Mouse (Mus musculus) cortical plate, adult 2 months (tissue): Measurements from ENCODE around the gene Irs4. TPM values are rescaled to one million over a fixed set of nuclear protein-coding genes. Genes with fewer than 3 reads are reported as not detected.

ENCODE experiments used
- H3K27ac ChIP-seq: fragments of 200-500 bp; 2 replicates; pipeline ENCODE4 v1.5.1; 2012; ENCODE audit warnings: low read length, control low read depth, inconsistent platforms; ENCODE audit not compliant: insufficient read depth
- H3K4me1 ChIP-seq: fragments of 200-500 bp; 2 replicates; pipeline ENCODE4 v1.6.1; 2011; ENCODE audit warnings: low read length; ENCODE audit not compliant: control insufficient read depth, insufficient read depth
- H3K4me3 ChIP-seq: fragments of 200-500 bp; 2 replicates; pipeline ENCODE4 v1.5.1; 2011; ENCODE audit warnings: mild to moderate bottlenecking, low read length, control low read depth; ENCODE audit not compliant: insufficient read depth
- CTCF ChIP-seq: fragments of 200-500 bp; IDR thresholded peaks from 2 replicates; pipeline ENCODE4 v1.5.1; 2011; ENCODE audit warnings: mild to moderate bottlenecking, control low read depth, low read length; ENCODE audit not compliant: insufficient read depth; ENCODE audit errors: extremely low read depth
- POLR2A ChIP-seq: fragments of 200-500 bp; IDR thresholded peaks from 2 replicates; pipeline ENCODE4 v1.6.1; 2011; ENCODE audit warnings: mild to moderate bottlenecking, low read length, control low read depth; ENCODE audit not compliant: insufficient read depth; ENCODE audit errors: extremely low read depth
- polyA plus RNA-seq: library from polyadenylated mRNA; depleted of rRNA; stranded (reverse); fragments of >200 nt; gene quantifications from 2 replicates; pipeline ENCODE4 v1.2.3, GENCODE M21; 2012; rRNA removed

Gene Irs4
- polyA plus RNA-seq, result 0.06 and 0.17 TPM in 2 replicates

- TF ChIP-seq CTCF (no peak), POLR2A (no peak)
- no peaks in the 10 kb centered on the region for H3K4me1 ChIP-seq
- H3K4me3 ChIP-seq, result 0 out of 2 replicates have a peak within 1 kb of the TSS, but pooled peaks have one; percentile 11
- H3K27ac ChIP-seq, result no peak within 1 kb of the TSS
These were observed at the start of gene Irs4 for GRCm38 (mm10) chrX:141724937-141725918. TSS of gene Irs4 (minus strand) at chrX:141725263.

DNA sequence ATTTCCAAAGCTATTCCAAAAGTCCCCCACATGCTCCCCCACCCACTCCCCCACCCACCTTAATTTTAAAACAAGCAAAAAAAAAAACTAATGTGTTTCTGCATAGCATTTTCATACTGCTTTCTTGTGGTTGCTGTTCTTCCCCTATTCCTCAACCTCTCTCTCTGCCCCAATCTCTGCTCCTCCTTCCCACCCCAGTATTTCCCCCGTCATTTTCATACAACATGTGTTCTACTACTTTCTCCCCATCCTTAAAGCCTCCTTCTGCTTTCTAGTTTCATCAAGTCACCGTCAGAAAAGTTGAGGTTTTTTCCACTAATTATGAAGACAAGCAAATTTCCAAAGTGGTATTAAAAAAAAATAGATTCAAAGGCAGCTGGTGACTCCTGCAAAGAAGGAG lies 25.3 kb upstream of the Irs4 start:
- TF ChIP-seq POLR2A, result no peak
- no peak for TF ChIP-seq CTCF
- H3K4me3 ChIP-seq, result no peak overlapping the region
- no peak overlapping the region for H3K27ac ChIP-seq
- H3K4me1 ChIP-seq, result no peaks in the 10 kb centered on the region

DNA sequence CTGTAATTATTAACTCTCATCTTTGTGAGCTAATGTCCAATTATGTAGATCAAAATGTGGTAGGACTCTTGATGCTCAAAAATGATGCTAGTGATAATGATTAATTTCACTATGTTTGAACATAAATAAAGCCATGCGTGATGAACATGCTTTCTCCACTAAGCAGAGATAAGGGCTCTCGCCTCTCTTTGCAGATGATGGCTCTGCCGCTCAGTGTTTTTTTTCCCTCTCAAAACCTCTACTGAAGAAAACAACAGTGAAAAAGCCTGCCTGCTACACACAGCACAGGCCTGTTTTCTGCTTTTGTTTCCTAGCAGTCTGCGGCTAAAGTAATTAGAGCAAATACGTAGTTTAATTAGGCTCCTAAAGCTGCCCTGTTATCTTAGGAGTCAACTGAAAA lies 4.5 kb upstream of the Irs4 start:
- Histone ChIP-seq H3K27ac (no peak overlapping the region), H3K4me1 (no peaks in the 10 kb centered on the region), H3K4me3 (no peak overlapping the region)
- TF ChIP-seq POLR2A (no peak), CTCF (no peak)

- TF ChIP-seq POLR2A (no peak), CTCF (no peak)
- 0 out of 2 replicates have a peak overlapping the region, but pooled peaks have one; percentile 11 for H3K4me3 ChIP-seq
- no peak overlapping the region for H3K27ac ChIP-seq
- H3K4me1 ChIP-seq, result no peaks in the 10 kb centered on the region
These were observed 622 bp downstream of the Irs4 start for GRCm38 (mm10) chrX:141724391-141724891.

DNA sequence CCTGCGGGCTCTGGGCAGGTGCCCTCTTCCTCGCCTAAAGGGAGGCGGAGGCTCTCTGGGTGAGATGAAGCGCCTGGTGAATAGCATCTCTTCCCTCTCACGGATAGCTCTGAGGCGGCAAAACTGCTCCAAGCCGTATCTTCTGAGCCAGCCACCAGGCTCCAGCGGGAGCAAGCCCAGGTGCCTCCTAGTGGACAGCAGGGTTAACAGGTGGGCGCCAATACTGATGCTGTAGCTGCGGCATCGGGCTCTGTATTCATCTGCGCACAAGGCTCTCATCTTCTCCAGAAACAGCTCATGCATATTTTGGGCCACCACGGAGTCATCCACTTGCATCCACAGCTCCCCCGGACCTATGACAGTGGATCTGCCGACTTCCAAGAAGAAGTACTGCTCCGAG lies 1.1 kb downstream of the Irs4 start:
- no peak for TF ChIP-seq POLR2A
- no peak for TF ChIP-seq CTCF
- Histone ChIP-seq H3K4me3 (0 out of 2 replicates have a peak overlapping the region, but pooled peaks have one; percentile 11), H3K4me1 (no peaks in the 10 kb centered on the region), H3K27ac (no peak overlapping the region)

GRCm38 (mm10) chrX:141721725-141722124 lies 3.3 kb downstream of the Irs4 start:
- no peak overlapping the region for H3K27ac ChIP-seq
- TF ChIP-seq CTCF (no peak), POLR2A (no peak)

More at GRCm38 (mm10) chrX:141721725-141722124, 3.3 kb downstream of the Irs4 start:
- no peak overlapping the region for H3K4me3 ChIP-seq
- H3K4me1 ChIP-seq, result no peaks in the 10 kb centered on the region

Other genes with a start within 250 kb of the Irs4 start
- gene Col4a5, start 249.9 kb downstream of the Irs4 start, polyA plus RNA-seq, result 2.3 and 2.4 TPM in 2 replicates
- not detected in 2 replicates for gene Gm15294, start 150.0 kb upstream of the Irs4 start, polyA plus RNA-seq